Mouse (Mus musculus) brain, embryonic 14.5 days (tissue): ENCODE results near the gene Mepe. TPM values are rescaled to one million over a fixed set of nuclear protein-coding genes. Genes with fewer than 3 reads are reported as not detected.

Source experiments
- DNase-seq: peaks from one replicate; pipeline ENCODE4 v3.0.0-alpha.2; 2011; ENCODE audit warnings: low read depth
- CTCF ChIP-seq: fragments of 200-500 bp; IDR thresholded peaks from 2 replicates; pipeline ENCODE4 v1.5.1; 2012; ENCODE audit warnings: inconsistent platforms, mild to moderate bottlenecking, moderate library complexity, borderline replicate concordance; ENCODE audit not compliant: insufficient read depth, insufficient read length; ENCODE audit errors: extremely low read depth
- POLR2A ChIP-seq: fragments of 200-500 bp; IDR thresholded peaks from 2 replicates; pipeline ENCODE4 v1.6.1; 2012; ENCODE audit warnings: mild to moderate bottlenecking, inconsistent platforms, borderline replicate concordance; ENCODE audit not compliant: poor library complexity, insufficient read depth, insufficient read length, severe bottlenecking; ENCODE audit errors: extremely low read depth
- polyA plus RNA-seq: library from polyadenylated mRNA; depleted of rRNA; stranded (reverse); fragments of >200 nt; gene quantifications from 2 replicates; pipeline ENCODE4 v1.2.3, GENCODE M21; 2012; rRNA removed

The Mepe gene
- not detected in 2 replicates for polyA plus RNA-seq

GRCm38 (mm10) chr5:104325029-104325428 lies at the start of gene Mepe:
TSS of gene Mepe (plus strand) at chr5:104325329.
- no peak for TF ChIP-seq POLR2A
- no peak for TF ChIP-seq CTCF
- DNase-seq = no peak

GRCm38 (mm10) chr5:104294201-104294600 lies 30.9 kb upstream of the Mepe start:
- TF ChIP-seq CTCF = no peak
- no peak for TF ChIP-seq POLR2A
- no peak for DNase-seq

- DNase-seq = peak; percentile 71
- TF ChIP-seq CTCF = no peak
- no peak for TF ChIP-seq POLR2A
Measured at GRCm38 (mm10) chr5:104298994-104299393, 26.1 kb upstream of the Mepe start, which contains the start of gene Ibsp. TSS of gene Ibsp (plus strand) at chr5:104299171.

GRCm38 (mm10) chr5:104314073-104314472 lies 11.1 kb upstream of the Mepe start:
- no peak for TF ChIP-seq POLR2A
- TF ChIP-seq CTCF = no peak
- no peak for DNase-seq

GRCm38 (mm10) chr5:104326884-104327283 lies 1.8 kb downstream of the Mepe start:
- DNase-seq = no peak
- TF ChIP-seq CTCF (no peak), POLR2A (no peak)

- TF ChIP-seq POLR2A = no peak
- no peak for TF ChIP-seq CTCF
- DNase-seq = no peak
Measured at GRCm38 (mm10) chr5:104327389-104327788, 2.3 kb downstream of the Mepe start.

- no peak for DNase-seq
- TF ChIP-seq CTCF (no peak), POLR2A (no peak)
Measured at GRCm38 (mm10) chr5:104327876-104328275, 2.7 kb downstream of the Mepe start.

GRCm38 (mm10) chr5:104328317-104328850 lies 3.3 kb downstream of the Mepe start:
- no peak for DNase-seq
- no peak for TF ChIP-seq CTCF
- no peak for TF ChIP-seq POLR2A

- no peak for DNase-seq
- no peak for TF ChIP-seq POLR2A
- TF ChIP-seq CTCF = no peak
Measured at GRCm38 (mm10) chr5:104329381-104329780, 4.3 kb downstream of the Mepe start.

- DNase-seq = no peak
- TF ChIP-seq POLR2A = no peak
- no peak for TF ChIP-seq CTCF
Measured at GRCm38 (mm10) chr5:104330088-104330487, 5.0 kb downstream of the Mepe start.

GRCm38 (mm10) chr5:104332296-104332695 lies 7.2 kb downstream of the Mepe start:
- TF ChIP-seq POLR2A (no peak), CTCF (no peak)
- no peak for DNase-seq

- peak; percentile 79 for DNase-seq
- TF ChIP-seq CTCF = peak; percentile 75; the same call in 1 of the 2 replicates
- TF ChIP-seq POLR2A = no peak
Measured at GRCm38 (mm10) chr5:104333231-104333640, 8.1 kb downstream of the Mepe start.
